Mouse (Mus musculus): Measurements from ENCODE around the gene Ubac2.

- TF ChIP-seq CTCF (IDR thresholded peaks at IDR 0.05; ENCODE audit: borderline replicate concordance, extremely low read depth, insufficient read depth, insufficient read length) (no peak), POLR2A (IDR thresholded peaks at IDR 0.05; ENCODE audit: borderline replicate concordance, extremely low read depth, insufficient read depth, insufficient read length, poor library complexity, severe bottlenecking) (no peak)
Observed at GRCm38 (mm10) chr14:122048816-122049215, 170.4 kb downstream of the Ubac2 start.

Measured in brain, embryonic 14.5 days (tissue).